Mouse (Mus musculus) midbrain, embryonic 15.5 days (tissue): ENCODE measurements around the gene Pogz. TPM values are rescaled to one million over a fixed set of nuclear protein-coding genes. Genes with fewer than 3 reads are reported as not detected.
"Not testable (repeated sequence)": the region's sequence is repeated elsewhere in the genome, so short reads cannot be mapped to it uniquely, and the experiment has no call there.

Experiments used
- ATAC-seq: fragments of 200-750 bp; cut with Nextera tagmentation; replicated peaks from 2 replicates; pipeline ENCODE4 v1.8.0; 2017; ENCODE audit warnings: moderate TSS enrichment
- H3K27ac ChIP-seq: fragments of 300-500 bp; sonication (generic); 2 replicates; pipeline ENCODE4 v1.5.1; 2015; ENCODE audit warnings: mild to moderate bottlenecking, inconsistent platforms
- H3K27me3 ChIP-seq: fragments of 300-500 bp; sonication (generic); replicated peaks from 2 replicates; pipeline ENCODE4 v1.6.1; 2015; ENCODE audit warnings: inconsistent platforms
- H3K36me3 ChIP-seq: fragments of 300-500 bp; sonication (generic); replicated peaks from 2 replicates; pipeline ENCODE4 v1.6.1; 2015; ENCODE audit warnings: inconsistent platforms
- H3K4me1 ChIP-seq: fragments of 300-500 bp; sonication (generic); 2 replicates; pipeline ENCODE4 v1.6.1; 2015; ENCODE audit warnings: inconsistent platforms
- H3K4me2 ChIP-seq: fragments of 300-500 bp; sonication (generic); 2 replicates; pipeline ENCODE4 v1.6.1; 2015; ENCODE audit warnings: inconsistent platforms, mild to moderate bottlenecking, moderate library complexity
- H3K4me3 ChIP-seq: fragments of 300-500 bp; sonication (generic); 2 replicates; pipeline ENCODE4 v1.5.1; 2015; ENCODE audit warnings: mild to moderate bottlenecking, inconsistent platforms
- H3K9ac ChIP-seq: fragments of 300-500 bp; sonication (generic); 2 replicates; pipeline ENCODE4 v1.6.1; 2015; ENCODE audit warnings: mild to moderate bottlenecking, inconsistent platforms
- H3K9me3 ChIP-seq: fragments of 300-500 bp; sonication (generic); 2 replicates; pipeline ENCODE4 v1.6.1; 2016; ENCODE audit warnings: inconsistent platforms
- WGBS: fragments of 180-500 bp; shearing (Covaris S2); methylation state at CpG from one replicate; pipeline ENCODE4 v1.1.7; 2015; ENCODE audit warnings: mixed read lengths; 5-methylcytosine and 5-hydroxymethylcytosine counted together
- polyA plus RNA-seq: library from polyadenylated mRNA; unstranded; fragments of >200 nt; fragmentation: Nextera tagmentation; extraction: Ambion mirVana; gene quantifications from 2 replicates; pipeline ENCODE4 v1.2.1, GENCODE M21; 2015

The Pogz gene
- polyA plus RNA-seq, 1 experiment from 2014 or later = 27.5 TPM

- Histone ChIP-seq H3K9me3 (no peaks in the 10 kb centered on the region), H3K4me3 (peak within 1 kb of the TSS; percentile 83), H3K27me3 (no peaks in the 10 kb centered on the region), H3K27ac (peak within 1 kb of the TSS; percentile 89), H3K9ac (peak within 1 kb of the TSS; percentile 91), H3K4me2 (peak within 1 kb of the TSS; percentile 86), H3K4me1 (peaks cover 23% of the 10 kb centered on the region), H3K36me3 (peaks cover 34% of the 10 kb centered on the region)
- peak; percentile 93 for ATAC-seq
- under 1% methylated on average over 61 of the region's 61 CpGs for WGBS
These were observed 49.2 kb downstream of the Pogz start, which contains the start of gene Psmb4 for GRCm38 (mm10) chr3:94886316-94887224. Gene Psmb4, minus strand, starts transcription at chr3:94886961.

- Histone ChIP-seq H3K4me3 (no peak overlapping the region), H3K4me2 (no peak overlapping the region), H3K9ac (no peak overlapping the region), H3K9me3 (no peaks in the 10 kb centered on the region), H3K27ac (no peak overlapping the region), H3K4me1 (peaks cover 23% of the 10 kb centered on the region), H3K36me3 (peaks cover 14% of the 10 kb centered on the region; the same call in 1 of the 2 replicates), H3K27me3 (no peaks in the 10 kb centered on the region)
- no peak for ATAC-seq
These were observed 51.2 kb downstream of the Pogz start for GRCm38 (mm10) chr3:94888595-94888994.

- H3K4me3 ChIP-seq = no peak overlapping the region
- H3K4me1 ChIP-seq = no peaks in the 10 kb centered on the region
- H3K9me3 ChIP-seq = no peaks in the 10 kb centered on the region
- no peak for ATAC-seq
- no peaks in the 10 kb centered on the region for H3K27me3 ChIP-seq
- H3K36me3 ChIP-seq = no peaks in the 10 kb centered on the region
- no peak overlapping the region for H3K4me2 ChIP-seq
- no peak overlapping the region for H3K27ac ChIP-seq
- no peak overlapping the region for H3K9ac ChIP-seq
- 69% methylated on average over 3 of the region's 3 CpGs for WGBS
These were observed 56.7 kb downstream of the Pogz start for GRCm38 (mm10) chr3:94894076-94894475.

- H3K9me3 ChIP-seq = no peaks in the 10 kb centered on the region
- no peaks in the 10 kb centered on the region for H3K36me3 ChIP-seq
- WGBS = 25% methylated on average over 7 of the region's 7 CpGs
- H3K4me1 ChIP-seq = no peaks in the 10 kb centered on the region
- H3K4me3 ChIP-seq = no peak overlapping the region
- H3K27ac ChIP-seq = no peak overlapping the region
- H3K9ac ChIP-seq = no peak overlapping the region
- ATAC-seq = no peak
- H3K27me3 ChIP-seq = no peaks in the 10 kb centered on the region
- H3K4me2 ChIP-seq = no peak overlapping the region
These were observed 65.4 kb downstream of the Pogz start for GRCm38 (mm10) chr3:94902747-94903146.

GRCm38 (mm10) chr3:94904759-94905158 is 67.4 kb downstream of the Pogz start:
- H3K9ac ChIP-seq, H3K27me3 ChIP-seq, H3K36me3 ChIP-seq, H3K4me1 ChIP-seq, H3K4me2 ChIP-seq, H3K9me3 ChIP-seq, H3K4me3 ChIP-seq, ATAC-seq, H3K27ac ChIP-seq: not testable (repeated sequence)
- WGBS = 64% methylated on average over 3 of the region's 3 CpGs

GRCm38 (mm10) chr3:94906482-94906881 is 69.1 kb downstream of the Pogz start:
- Histone ChIP-seq H3K4me3 (no peak overlapping the region), H3K27me3 (no peaks in the 10 kb centered on the region), H3K27ac (no peak overlapping the region), H3K4me1 (no peaks in the 10 kb centered on the region), H3K36me3 (no peaks in the 10 kb centered on the region), H3K4me2 (no peak overlapping the region), H3K9me3 (no peaks in the 10 kb centered on the region), H3K9ac (no peak overlapping the region)
- whole genome bisulfite sequencing = 64% methylated on average over 1 of the region's 1 CpGs
- ATAC-seq = no peak

- no peak overlapping the region for H3K4me3 ChIP-seq
- no peaks in the 10 kb centered on the region for H3K36me3 ChIP-seq
- no peaks in the 10 kb centered on the region for H3K4me1 ChIP-seq
- WGBS = 82% methylated on average over 2 of the region's 2 CpGs
- H3K4me2 ChIP-seq = no peak overlapping the region
- no peak for ATAC-seq
- H3K27ac ChIP-seq = no peak overlapping the region
- no peaks in the 10 kb centered on the region for H3K9me3 ChIP-seq
- no peaks in the 10 kb centered on the region for H3K27me3 ChIP-seq
- H3K9ac ChIP-seq = no peak overlapping the region
These were observed 73.8 kb downstream of the Pogz start for GRCm38 (mm10) chr3:94911050-94911693.

- WGBS = 73% methylated on average over 5 of the region's 5 CpGs
- no peak for ATAC-seq
- H3K36me3 ChIP-seq = no peaks in the 10 kb centered on the region
- H3K27me3 ChIP-seq = no peaks in the 10 kb centered on the region
- no peak overlapping the region for H3K27ac ChIP-seq
- H3K9ac ChIP-seq = no peak overlapping the region
- no peaks in the 10 kb centered on the region for H3K4me1 ChIP-seq
- H3K9me3 ChIP-seq = no peaks in the 10 kb centered on the region
- no peak overlapping the region for H3K4me2 ChIP-seq
- no peak overlapping the region for H3K4me3 ChIP-seq
These were observed 76.4 kb downstream of the Pogz start for GRCm38 (mm10) chr3:94913801-94914200.

- WGBS = 86% methylated on average over 7 of the region's 7 CpGs
- Histone ChIP-seq H3K27me3 (no peaks in the 10 kb centered on the region), H3K4me3 (no peak overlapping the region), H3K9ac (no peak overlapping the region), H3K9me3 (no peaks in the 10 kb centered on the region), H3K27ac (no peak overlapping the region), H3K36me3 (no peaks in the 10 kb centered on the region), H3K4me1 (no peaks in the 10 kb centered on the region), H3K4me2 (no peak overlapping the region)
- ATAC-seq = no peak
These were observed 78.8 kb downstream of the Pogz start for GRCm38 (mm10) chr3:94915903-94916741.

GRCm38 (mm10) chr3:94917816-94918361 is 80.5 kb downstream of the Pogz start:
- Histone ChIP-seq H3K9me3 (no peaks in the 10 kb centered on the region), H3K27me3 (no peaks in the 10 kb centered on the region), H3K4me1 (no peaks in the 10 kb centered on the region), H3K36me3 (no peaks in the 10 kb centered on the region), H3K4me3 (no peak overlapping the region), H3K4me2 (no peak overlapping the region), H3K27ac (no peak overlapping the region), H3K9ac (no peak overlapping the region)
- 34% methylated on average over 14 of the region's 14 CpGs for WGBS
- no peak for ATAC-seq

GRCm38 (mm10) chr3:94918845-94919244 is 81.5 kb downstream of the Pogz start:
- Histone ChIP-seq H3K27me3 (no peaks in the 10 kb centered on the region), H3K4me2 (no peak overlapping the region), H3K9ac (no peak overlapping the region), H3K4me1 (no peaks in the 10 kb centered on the region), H3K27ac (no peak overlapping the region), H3K9me3 (no peaks in the 10 kb centered on the region), H3K4me3 (no peak overlapping the region), H3K36me3 (no peaks in the 10 kb centered on the region)
- ATAC-seq = no peak
- WGBS = 79% methylated on average over 4 of the region's 4 CpGs

GRCm38 (mm10) chr3:94921104-94921503 is 83.7 kb downstream of the Pogz start:
- H3K27me3 ChIP-seq = no peaks in the 10 kb centered on the region
- H3K27ac ChIP-seq = no peak overlapping the region
- H3K9ac ChIP-seq = no peak overlapping the region
- WGBS = 45% methylated on average over 3 of the region's 3 CpGs
- no peak overlapping the region for H3K4me3 ChIP-seq
- H3K4me2 ChIP-seq = no peak overlapping the region
- H3K36me3 ChIP-seq = no peaks in the 10 kb centered on the region
- no peak for ATAC-seq
- no peaks in the 10 kb centered on the region for H3K4me1 ChIP-seq
- no peaks in the 10 kb centered on the region for H3K9me3 ChIP-seq
